Mouse (Mus musculus): ENCODE measurements around the gene Stfa1. TPM values are rescaled to one million over a fixed set of nuclear protein-coding genes. Genes with fewer than 3 reads are reported as not detected.
"Not testable (repeated sequence)": the region's sequence is repeated elsewhere in the genome, so short reads cannot be mapped to it uniquely, and the experiment has no call there.

The Stfa1 gene
- total and polyA plus RNA-seq, 3 experiments, result 0.79 to 1.0 TPM; not detected in 1

GRCm38 (mm10) chr16:36307631-36308030 is 30.9 kb downstream of the Stfa1 start:
- dilution Hi-C loops (cut with MboI; ENCODE audit: extremely low pct_ligation_motif_present, extremely low pct_unique_long_range_greater_than_20kb, low sequenced_read_pairs), result no loop called here

DNA sequence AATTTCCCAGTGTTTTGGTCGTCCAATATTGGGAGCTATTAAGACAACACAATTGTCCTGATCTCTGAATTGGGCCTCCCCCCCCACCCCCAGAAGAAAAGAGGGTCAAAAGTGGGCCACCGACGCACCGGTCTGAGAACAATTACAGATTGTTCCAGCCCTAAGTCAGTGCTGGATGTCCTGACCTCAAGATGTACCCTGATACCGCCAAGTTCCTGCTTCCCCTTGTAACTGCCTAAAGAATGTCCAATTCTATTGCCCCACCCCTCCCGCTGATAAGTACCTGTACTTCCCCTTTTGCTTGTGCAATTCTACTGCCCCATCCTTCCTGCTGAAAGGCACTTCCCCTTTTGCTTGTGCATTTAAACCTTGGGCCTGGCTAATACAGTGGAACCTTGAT is 39.4 kb downstream of the Stfa1 start:
- in situ Hi-C loops (cut with MboI; ENCODE audit: low pct_ligation_motif_present, low pct_unique_long_range_greater_than_20kb, low sequenced_read_pairs); H3K79me2 ChIP-seq (replicated peaks; ENCODE audit: control insufficient read depth, extremely low read depth, insufficient read depth, poor library complexity, severe bottlenecking); H3K36me3 ChIP-seq (replicated peaks in 1 of 2; ENCODE audit: control insufficient read depth in 1 of 2, insufficient read depth in 1 of 2, low read length in 1 of 2); H3K27ac ChIP-seq (ENCODE audit: insufficient read depth, low read depth); DNase-seq (ENCODE audit: extremely low read depth); dilution Hi-C loops (cut with MboI; ENCODE audit: extremely low pct_ligation_motif_present, extremely low pct_unique_long_range_greater_than_20kb, low sequenced_read_pairs); H3K4me3 ChIP-seq (replicated peaks in 1 of 3; ENCODE audit: low read depth in 2 of 3, low read length in 2 of 3, poor library complexity in 1 of 3); H3K27me3 ChIP-seq (replicated peaks); H3K9me3 ChIP-seq (replicated peaks; ENCODE audit: low read length); H3K4me2 ChIP-seq (ENCODE audit: insufficient read depth, low read depth, poor library complexity, severe bottlenecking); H3K4me1 ChIP-seq (ENCODE audit: control insufficient read depth in 1 of 2, insufficient read depth in 2 of 2); H3K9ac ChIP-seq (ENCODE audit: insufficient read depth, low read depth): not testable (repeated sequence)

More at GRCm38 (mm10) chr16:36307631-36308030, 30.9 kb downstream of the Stfa1 start:
- no peak for DNase-seq (ENCODE audit: extremely low read depth)
- Histone ChIP-seq H3K27me3 (replicated peaks) (no peaks in the 10 kb centered on the region), H3K36me3 (replicated peaks in 1 of 2; ENCODE audit: control insufficient read depth in 1 of 2, insufficient read depth in 1 of 2, low read length in 1 of 2) (no peaks in the 10 kb centered on the region), H3K4me3 (replicated peaks in 1 of 3; ENCODE audit: low read depth in 2 of 3, low read length in 2 of 3, poor library complexity in 1 of 3) (no peak overlapping the region), H3K4me1 (ENCODE audit: control insufficient read depth in 1 of 2, insufficient read depth in 2 of 2) (no peaks in the 10 kb centered on the region), H3K9ac (ENCODE audit: insufficient read depth, low read depth) (no peak overlapping the region), H3K4me2 (ENCODE audit: insufficient read depth, low read depth, poor library complexity, severe bottlenecking) (no peak overlapping the region), H3K79me2 (replicated peaks; ENCODE audit: control insufficient read depth, extremely low read depth, insufficient read depth, poor library complexity, severe bottlenecking) (no peaks in the 10 kb centered on the region), H3K9me3 (replicated peaks; ENCODE audit: low read length) (no peaks in the 10 kb centered on the region), H3K27ac (ENCODE audit: insufficient read depth, low read depth) (no peak overlapping the region)
- TF ChIP-seq MAZ (IDR thresholded peaks at IDR 0.05; ENCODE audit: low read depth, low read length) (no peak), IRF4 (IDR thresholded peaks at IDR 0.05; ENCODE audit: low read depth, low read length) (no peak), MAFK (IDR thresholded peaks at IDR 0.05; ENCODE audit: insufficient replicate concordance, low read length) (no peak), SIN3A (IDR thresholded peaks at IDR 0.05; ENCODE audit: low read length) (no peak), TCF12 (IDR thresholded peaks at IDR 0.05; ENCODE audit: low read depth, low read length) (no peak), ZMIZ1 (IDR thresholded peaks at IDR 0.05; ENCODE audit: low read depth, low read length) (no peak), EP300 (IDR thresholded peaks at IDR 0.05; ENCODE audit: low read length) (no peak), ELF1 (IDR thresholded peaks at IDR 0.05; ENCODE audit: low read depth, low read length) (no peak), UBTF (IDR thresholded peaks at IDR 0.05; ENCODE audit: low read depth, low read length) (no peak), RCOR1 (conservative IDR thresholded peaks at IDR 0.05; ENCODE audit: low read depth, low read length) (no peak), JUN (IDR thresholded peaks at IDR 0.05; ENCODE audit: insufficient read depth, low read depth, low read length) (no peak), MEF2A (IDR thresholded peaks at IDR 0.05; ENCODE audit: borderline replicate concordance, low read depth, low read length) (no peak), PAX5 (IDR thresholded peaks at IDR 0.05; ENCODE audit: low read length) (no peak), TBP (conservative IDR thresholded peaks at IDR 0.05; ENCODE audit: low read depth, low read length) (no peak), JUND (conservative IDR thresholded peaks at IDR 0.05; ENCODE audit: low read depth, low read length) (no peak)
- in situ Hi-C loops (cut with MboI; ENCODE audit: low pct_ligation_motif_present, low pct_unique_long_range_greater_than_20kb, low sequenced_read_pairs), result no loop called here
